Mouse (Mus musculus): Measurements from ENCODE around the gene Iars2. TPM values are rescaled to one million over a fixed set of nuclear protein-coding genes. Genes with fewer than 3 reads are reported as not detected.

Gene Iars2
- polyA plus RNA-seq, 1 experiment from 2014 or later, result 19.9 TPM

DNA sequence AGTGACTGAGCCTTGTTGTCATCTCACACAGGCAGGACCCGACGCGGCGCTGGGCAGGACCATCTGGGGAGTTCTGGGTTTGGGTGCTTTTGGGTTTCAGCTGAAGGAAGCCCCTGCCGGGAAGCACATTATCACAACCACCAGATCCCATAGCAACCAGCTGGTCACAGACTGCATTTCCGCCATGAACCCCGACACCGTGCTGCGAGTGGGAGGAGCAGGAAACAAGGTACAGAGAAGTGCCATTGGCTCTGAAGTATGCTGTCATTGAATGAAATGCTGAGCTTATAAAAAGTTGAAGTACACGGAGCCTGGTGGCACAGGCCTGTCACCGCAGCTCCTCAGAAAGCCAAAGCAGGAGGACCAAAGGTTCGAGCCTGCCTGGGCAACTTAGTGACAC is 23.0 kb upstream of the Iars2 start:
- Histone ChIP-seq H3K9me3 (no peaks in the 10 kb centered on the region), H3K4me3 (replicated peaks) (no peak overlapping the region), H3K9ac (replicated peaks) (no peak overlapping the region), H3K36me3 (peaks cover 86% of the 10 kb centered on the region), H3K4me1 (replicated peaks) (no peaks in the 10 kb centered on the region), H3K27ac (no peak overlapping the region), H3K27me3 (no peaks in the 10 kb centered on the region), H3K4me2 (replicated peaks) (no peak overlapping the region)
- 96% methylated on average over 12 of the region's 12 CpGs for WGBS
- no peak for ATAC-seq

DNA sequence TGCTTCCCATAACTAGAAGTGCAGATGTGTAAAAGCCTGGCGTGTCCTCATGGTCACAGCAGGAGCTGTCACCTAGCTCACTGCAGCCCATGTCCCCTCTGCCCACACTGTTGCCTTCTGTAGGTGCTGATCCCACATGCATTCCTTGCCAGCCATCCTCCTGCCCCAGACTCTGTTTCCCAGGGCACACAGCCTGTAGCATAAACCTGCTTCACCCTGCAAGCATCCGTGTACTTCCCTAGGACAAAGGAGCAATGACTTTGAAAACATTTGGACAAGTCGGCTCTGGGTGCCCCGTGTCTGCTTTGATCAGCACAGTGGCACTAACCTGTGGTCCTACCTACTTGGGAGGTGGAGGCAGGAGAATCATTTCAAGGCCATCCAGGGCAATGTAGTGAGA is 21.4 kb upstream of the Iars2 start:
- no peaks in the 10 kb centered on the region for H3K4me1 ChIP-seq (replicated peaks)
- ATAC-seq, result no peak
- no peak overlapping the region for H3K4me2 ChIP-seq (replicated peaks)
- H3K36me3 ChIP-seq, result peaks cover 89% of the 10 kb centered on the region
- H3K27ac ChIP-seq, result no peak overlapping the region
- H3K9me3 ChIP-seq, result no peaks in the 10 kb centered on the region
- H3K9ac ChIP-seq (replicated peaks), result no peak overlapping the region
- H3K4me3 ChIP-seq (replicated peaks), result no peak overlapping the region
- 96% methylated on average over 4 of the region's 4 CpGs for WGBS
- H3K27me3 ChIP-seq, result no peaks in the 10 kb centered on the region

DNA sequence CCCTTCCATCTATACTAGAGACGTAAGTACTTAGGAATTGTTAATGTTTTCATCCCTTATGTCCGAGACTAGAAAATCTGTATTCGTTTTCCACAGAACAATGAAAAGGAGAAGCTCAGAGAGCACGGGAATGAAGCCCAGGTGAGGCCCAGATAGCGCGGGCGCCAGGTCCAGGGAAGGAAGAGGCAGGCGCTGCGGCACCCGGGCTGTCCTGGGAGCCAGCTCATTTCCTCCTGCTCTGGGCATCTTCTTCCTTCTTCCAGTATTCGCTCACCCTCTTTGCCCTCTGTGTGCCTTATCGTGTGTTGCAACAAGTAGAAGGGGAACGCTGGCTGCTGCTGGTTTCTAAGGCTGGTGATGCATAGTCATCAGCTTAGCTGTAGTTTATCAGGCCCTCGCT is 20.5 kb upstream of the Iars2 start:
- Histone ChIP-seq H3K36me3 (peaks cover 90% of the 10 kb centered on the region), H3K4me3 (replicated peaks) (no peak overlapping the region), H3K9ac (replicated peaks) (no peak overlapping the region), H3K27ac (no peak overlapping the region), H3K4me2 (replicated peaks) (no peak overlapping the region), H3K4me1 (replicated peaks) (no peaks in the 10 kb centered on the region), H3K27me3 (no peaks in the 10 kb centered on the region), H3K9me3 (no peaks in the 10 kb centered on the region)
- ATAC-seq, result no peak
- 94% methylated on average over 14 of the region's 14 CpGs for WGBS

DNA sequence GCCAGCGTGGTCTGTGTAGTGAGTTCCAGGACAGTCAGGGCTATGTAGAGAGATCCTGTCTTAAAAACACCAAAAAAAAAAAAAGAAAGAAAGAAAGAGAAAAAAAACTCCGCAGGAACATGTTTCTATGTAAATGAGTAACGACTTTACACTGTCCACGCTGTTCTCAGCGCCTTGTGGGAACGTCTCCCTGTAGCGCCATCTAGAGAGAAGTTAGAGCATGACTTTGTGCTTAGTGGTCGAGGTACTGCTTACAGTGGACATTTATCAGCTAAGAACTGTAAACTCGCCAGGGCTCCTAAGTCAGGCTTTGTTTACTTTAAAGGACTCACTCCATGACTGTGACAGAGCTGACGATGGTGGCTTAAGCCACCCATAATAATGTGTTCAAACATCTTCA is 17.0 kb upstream of the Iars2 start:
- no peaks in the 10 kb centered on the region for H3K27me3 ChIP-seq
- no peak for ATAC-seq
- peaks cover 93% of the 10 kb centered on the region for H3K36me3 ChIP-seq
- H3K4me2 ChIP-seq (replicated peaks), result no peak overlapping the region
- H3K9ac ChIP-seq (replicated peaks), result no peak overlapping the region
- no peaks in the 10 kb centered on the region for H3K4me1 ChIP-seq (replicated peaks)
- H3K9me3 ChIP-seq, result no peaks in the 10 kb centered on the region
- 77% methylated on average over 10 of the region's 10 CpGs for WGBS
- no peak overlapping the region for H3K27ac ChIP-seq
- H3K4me3 ChIP-seq (replicated peaks), result no peak overlapping the region

DNA sequence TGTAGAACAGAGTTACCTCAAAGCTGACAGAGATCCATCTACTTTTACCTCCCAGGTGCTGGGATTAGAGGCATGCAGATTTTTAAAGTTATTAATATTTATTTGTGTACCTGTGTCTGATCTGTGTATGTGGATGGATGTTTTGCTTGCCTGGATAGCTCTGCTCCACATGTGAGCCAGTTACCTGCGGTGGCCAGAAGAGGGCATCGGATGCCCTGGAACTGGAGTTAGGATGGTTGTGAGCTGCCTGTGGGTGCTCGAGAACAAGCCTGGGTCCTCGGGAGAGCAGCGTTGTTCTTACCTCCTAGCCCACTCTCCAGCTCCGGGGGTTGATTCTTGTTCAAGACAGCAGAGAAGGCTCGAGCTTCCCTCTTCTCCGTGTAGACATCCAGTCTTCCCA is 14.2 kb upstream of the Iars2 start:
- no peak overlapping the region for H3K4me3 ChIP-seq (replicated peaks)
- H3K27ac ChIP-seq, result no peak overlapping the region
- no peak overlapping the region for H3K9ac ChIP-seq (replicated peaks)
- no peak overlapping the region for H3K4me2 ChIP-seq (replicated peaks)
- no peaks in the 10 kb centered on the region for H3K4me1 ChIP-seq (replicated peaks)
- 85% methylated on average over 8 of the region's 8 CpGs for WGBS
- no peaks in the 10 kb centered on the region for H3K9me3 ChIP-seq
- ATAC-seq, result no peak
- peaks cover 92% of the 10 kb centered on the region for H3K36me3 ChIP-seq
- no peaks in the 10 kb centered on the region for H3K27me3 ChIP-seq

DNA sequence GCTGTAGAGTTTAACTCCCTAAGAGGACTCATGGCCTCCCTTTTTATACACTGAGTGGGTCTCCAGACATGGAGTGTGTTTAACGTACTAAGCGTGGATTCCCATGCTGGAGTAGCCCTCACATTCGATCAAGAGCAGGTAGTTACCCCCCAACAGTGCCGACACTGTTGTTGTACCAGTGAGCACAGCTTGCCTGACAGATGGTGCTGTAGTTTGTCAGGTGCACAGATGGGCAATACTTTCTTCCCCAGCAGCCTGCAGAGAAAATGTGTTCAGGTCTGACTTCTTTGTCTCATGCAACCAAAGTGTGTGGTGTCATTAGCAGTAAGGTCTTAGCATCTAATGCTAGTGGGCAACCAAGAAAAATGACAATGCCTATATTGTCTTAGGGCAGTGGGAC is 13.2 kb upstream of the Iars2 start:
- no peak overlapping the region for H3K9ac ChIP-seq (replicated peaks)
- no peak overlapping the region for H3K27ac ChIP-seq
- H3K27me3 ChIP-seq, result no peaks in the 10 kb centered on the region
- 94% methylated on average over 4 of the region's 4 CpGs for WGBS
- peaks cover 84% of the 10 kb centered on the region for H3K36me3 ChIP-seq
- no peak overlapping the region for H3K4me3 ChIP-seq (replicated peaks)
- H3K4me2 ChIP-seq (replicated peaks), result no peak overlapping the region
- H3K9me3 ChIP-seq, result no peaks in the 10 kb centered on the region
- no peaks in the 10 kb centered on the region for H3K4me1 ChIP-seq (replicated peaks)
- ATAC-seq, result no peak

DNA sequence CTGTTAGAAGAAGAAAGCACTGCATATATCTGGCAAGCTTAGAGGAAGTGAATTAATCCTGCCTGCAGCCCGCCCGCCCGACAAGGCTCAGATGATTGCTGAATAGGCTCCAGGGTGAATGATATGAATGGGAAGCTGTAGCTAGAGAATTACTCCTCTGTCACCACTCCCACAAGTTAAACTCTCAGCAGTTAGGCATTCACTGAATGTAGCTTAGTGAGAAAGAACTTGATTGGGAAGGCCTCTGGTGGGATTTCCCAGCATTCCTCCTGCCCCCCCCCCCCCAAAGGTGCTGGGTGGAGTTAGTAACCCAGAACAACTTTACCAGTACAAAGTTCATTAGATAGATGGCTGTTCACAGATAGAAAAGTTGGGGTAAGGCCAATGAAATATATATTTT is 7.3 kb upstream of the Iars2 start:
- H3K9me3 ChIP-seq, result no peaks in the 10 kb centered on the region
- 15% methylated on average over 3 of the region's 3 CpGs for WGBS
- no peak overlapping the region for H3K4me2 ChIP-seq (replicated peaks)
- H3K4me3 ChIP-seq (replicated peaks), result no peak overlapping the region
- ATAC-seq, result no peak
- H3K27me3 ChIP-seq, result no peaks in the 10 kb centered on the region
- H3K36me3 ChIP-seq, result peaks cover 28% of the 10 kb centered on the region
- H3K9ac ChIP-seq (replicated peaks), result no peak overlapping the region
- no peak overlapping the region for H3K27ac ChIP-seq
- H3K4me1 ChIP-seq (replicated peaks), result peaks cover 33% of the 10 kb centered on the region

DNA sequence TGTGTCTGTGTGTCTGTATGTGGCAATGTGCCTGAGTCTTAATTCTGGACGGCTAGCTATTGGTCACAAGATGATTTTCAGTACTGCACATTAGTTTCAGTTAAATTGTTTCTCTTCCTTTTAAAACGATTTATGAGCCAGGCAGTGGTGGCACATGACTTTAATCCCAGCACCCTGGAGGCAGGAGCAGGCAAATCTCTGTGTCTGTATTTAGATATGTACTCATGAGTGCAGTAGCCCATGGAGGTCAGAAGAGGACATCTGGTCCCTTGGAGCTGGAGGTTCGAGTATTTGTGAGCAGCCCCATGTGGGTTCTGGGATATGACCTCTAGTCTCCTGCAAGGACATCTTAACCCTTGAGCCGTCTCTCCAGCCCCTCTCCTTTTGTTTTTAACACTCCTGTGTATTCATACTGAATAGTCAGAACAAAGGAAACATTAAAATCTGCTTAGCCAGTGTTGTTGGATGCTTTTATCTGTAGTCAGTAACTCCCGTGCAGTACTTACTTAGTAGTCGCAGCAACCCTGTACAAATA is 6.1 kb upstream of the Iars2 start:
- Histone ChIP-seq H3K27ac (no peak overlapping the region), H3K36me3 (peaks cover 17% of the 10 kb centered on the region), H3K9me3 (no peaks in the 10 kb centered on the region), H3K4me3 (replicated peaks) (no peak overlapping the region), H3K27me3 (no peaks in the 10 kb centered on the region), H3K4me2 (replicated peaks) (no peak overlapping the region), H3K4me1 (replicated peaks) (peaks cover 36% of the 10 kb centered on the region), H3K9ac (replicated peaks) (no peak overlapping the region)
- 68% methylated on average over 6 of the region's 6 CpGs for WGBS
- no peak for ATAC-seq

DNA sequence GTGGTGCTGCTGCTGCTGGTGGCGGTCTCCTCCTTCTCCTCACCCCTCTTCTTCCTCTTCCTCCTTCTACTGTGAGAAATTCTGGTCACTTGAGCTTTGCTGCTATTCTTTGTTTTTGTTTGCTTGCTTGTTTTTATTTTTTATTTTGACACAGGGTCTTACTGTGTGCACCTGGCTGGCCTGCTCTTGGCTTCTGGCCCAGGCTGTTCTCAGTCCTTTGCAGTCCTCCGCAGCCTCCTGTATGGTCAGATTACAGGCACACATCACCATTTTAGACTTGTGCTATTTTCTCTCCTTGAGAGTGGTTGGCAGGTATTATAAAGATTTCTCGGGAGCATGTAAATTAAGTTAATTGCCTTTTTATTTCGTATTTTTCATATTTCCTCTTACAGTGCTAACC is 4.9 kb upstream of the Iars2 start:
- no peak overlapping the region for H3K4me2 ChIP-seq (replicated peaks)

DNA sequence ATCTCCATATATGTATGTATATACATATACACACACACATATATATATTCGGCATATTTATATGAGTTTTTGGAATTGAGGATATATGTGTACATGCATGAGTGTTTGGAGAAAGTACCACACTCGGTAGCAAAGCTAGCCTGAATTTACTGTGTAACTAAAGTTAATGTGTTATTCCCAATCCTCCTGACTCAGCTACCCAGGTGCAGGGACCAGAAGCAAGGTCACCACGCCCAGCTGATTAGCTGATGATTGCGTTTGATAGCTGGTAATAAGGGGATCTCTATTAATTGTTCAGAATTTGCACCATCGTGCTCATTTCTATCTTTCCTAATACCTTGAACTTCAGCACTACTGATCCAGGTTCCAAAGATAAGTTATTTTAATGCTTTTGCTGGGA is 4.5 kb upstream of the Iars2 start:
- Histone ChIP-seq H3K4me2 (replicated peaks) (no peak overlapping the region), H3K27me3 (no peaks in the 10 kb centered on the region), H3K27ac (no peak overlapping the region), H3K36me3 (peaks cover 4% of the 10 kb centered on the region), H3K9me3 (no peaks in the 10 kb centered on the region), H3K9ac (replicated peaks) (no peak overlapping the region), H3K4me1 (replicated peaks) (peaks cover 42% of the 10 kb centered on the region), H3K4me3 (replicated peaks) (no peak overlapping the region)
- WGBS, result 94% methylated on average over 5 of the region's 5 CpGs
- ATAC-seq, result no peak

More for the DNA sequence above, 4.9 kb upstream of the Iars2 start:
- no peaks in the 10 kb centered on the region for H3K9me3 ChIP-seq
- no peak overlapping the region for H3K27ac ChIP-seq
- peaks cover 41% of the 10 kb centered on the region for H3K4me1 ChIP-seq (replicated peaks)
- no peak for ATAC-seq
- peaks cover 8% of the 10 kb centered on the region for H3K36me3 ChIP-seq
- H3K27me3 ChIP-seq, result no peaks in the 10 kb centered on the region
- H3K9ac ChIP-seq (replicated peaks), result no peak overlapping the region
- WGBS, result 93% methylated on average over 4 of the region's 4 CpGs
- H3K4me3 ChIP-seq (replicated peaks), result no peak overlapping the region

DNA sequence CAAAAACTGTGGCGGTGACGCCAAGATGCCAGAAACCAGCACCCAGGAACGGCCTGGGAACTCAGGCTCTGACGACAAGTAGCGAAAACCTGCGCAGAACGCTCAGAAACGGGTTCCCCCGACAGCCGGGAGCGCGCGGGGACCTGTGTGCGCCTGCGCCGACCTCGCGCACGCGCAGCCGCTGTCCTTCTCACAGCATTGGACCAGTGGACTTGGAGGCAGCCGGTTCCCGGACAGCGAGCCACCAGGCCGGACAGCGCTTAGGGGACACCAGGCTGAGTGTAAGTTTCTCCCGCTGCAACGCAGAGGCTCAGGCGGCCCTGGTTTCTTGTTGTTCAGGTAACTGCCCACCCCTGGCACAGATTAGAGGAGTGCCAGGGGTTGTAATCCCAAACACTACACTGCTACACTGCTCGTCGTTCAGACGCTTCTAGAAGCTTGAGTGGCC is 2.8 kb upstream of the Iars2 start, which contains the start of gene Bpnt1:
Gene Bpnt1 (plus strand): TSS at position 167 of the 448 bp plus-strand sequence.
- Histone ChIP-seq H3K9ac (replicated peaks) (peak within 1 kb of the TSS; percentile 82), H3K4me2 (replicated peaks) (peak within 1 kb of the TSS; percentile 60), H3K36me3 (peaks cover 3% of the 10 kb centered on the region), H3K9me3 (no peaks in the 10 kb centered on the region), H3K4me3 (replicated peaks) (peak within 1 kb of the TSS; percentile 69), H3K4me1 (replicated peaks) (peaks cover 50% of the 10 kb centered on the region), H3K27ac (peak within 1 kb of the TSS; percentile 85), H3K27me3 (no peaks in the 10 kb centered on the region)
- under 1% methylated on average over 32 of the region's 32 CpGs for WGBS
- ATAC-seq, result peak; percentile 81

DNA sequence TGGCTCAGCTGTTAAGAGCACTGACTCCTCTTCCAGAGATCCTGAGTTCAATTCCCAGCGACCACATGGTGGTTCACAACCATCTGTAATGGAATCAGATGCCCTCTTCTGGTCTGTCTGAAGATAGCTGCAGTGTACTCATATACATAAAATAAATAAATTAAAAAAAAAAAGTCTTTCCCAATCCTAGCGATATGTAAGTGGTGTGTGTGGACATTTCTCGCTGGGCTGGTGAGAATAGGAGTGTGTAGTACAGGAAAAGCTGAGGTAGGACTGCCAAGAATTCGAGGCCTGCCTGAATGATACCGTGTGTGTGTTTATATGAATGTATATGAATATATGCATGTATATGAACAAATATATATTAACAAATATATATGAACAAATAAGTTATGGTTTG is 2.2 kb upstream of the Iars2 start:
- peak overlapping the region; percentile 69 for H3K4me3 ChIP-seq (replicated peaks)
- 52% methylated on average over 5 of the region's 5 CpGs for WGBS
- H3K4me2 ChIP-seq (replicated peaks), result peak overlapping the region; percentile 60
- no peak for ATAC-seq
- H3K9me3 ChIP-seq, result no peaks in the 10 kb centered on the region
- peaks cover 50% of the 10 kb centered on the region for H3K4me1 ChIP-seq (replicated peaks)
- peaks cover 9% of the 10 kb centered on the region for H3K36me3 ChIP-seq
- peak overlapping the region; percentile 85; the same call in 1 of the 2 replicates for H3K27ac ChIP-seq
- H3K27me3 ChIP-seq, result no peaks in the 10 kb centered on the region
- H3K9ac ChIP-seq (replicated peaks), result no peak overlapping the region; the same call in 1 of the 2 replicates

DNA sequence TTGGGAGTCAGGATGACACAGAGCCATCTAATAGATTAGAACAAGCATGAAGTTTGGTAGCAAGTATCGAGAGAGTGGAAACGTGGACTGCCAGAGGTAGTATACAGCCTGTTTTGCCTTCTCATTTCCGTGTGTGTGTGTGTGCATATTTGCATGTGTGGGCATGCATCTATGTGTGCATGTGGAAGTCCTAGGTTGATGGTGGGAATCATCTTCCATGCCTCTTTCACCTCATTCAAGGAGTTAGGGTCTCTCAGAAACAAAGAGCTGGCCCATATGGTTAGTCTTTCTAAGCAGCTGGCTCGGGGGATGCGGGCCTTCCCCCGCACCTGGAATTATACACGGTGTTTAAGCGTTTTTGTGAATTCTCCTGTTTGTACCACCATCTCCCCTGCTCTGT is 655 bp upstream of the Iars2 start:
- no peak overlapping the region for H3K27ac ChIP-seq
- H3K9ac ChIP-seq (replicated peaks), result no peak overlapping the region
- 92% methylated on average over 8 of the region's 8 CpGs for WGBS
- no peaks in the 10 kb centered on the region for H3K9me3 ChIP-seq
- peaks cover 39% of the 10 kb centered on the region for H3K4me1 ChIP-seq (replicated peaks)
- peaks cover 20% of the 10 kb centered on the region for H3K36me3 ChIP-seq
- no peaks in the 10 kb centered on the region for H3K27me3 ChIP-seq
- peak overlapping the region; percentile 73; the same call in 1 of the 2 replicates for H3K4me2 ChIP-seq (replicated peaks)
- ATAC-seq, result no peak
- H3K4me3 ChIP-seq (replicated peaks), result no peak overlapping the region

Data from midbrain, embryonic 13.5 days (tissue).